Mouse (Mus musculus): ENCODE measurements at regions not wholly inside any gene's neighbourhood (a gene's known extent, or its start where the extent isn't known, plus 50 kb on each side); places are given as distances from the start of the nearest gene placed in this dataset.

GRCm38 (mm10) chr10:43739181-43739580, 161.1 kb downstream of the Cd24a start:
- TF ChIP-seq CTCF (IDR thresholded peaks at IDR 0.05; ENCODE audit: low read depth), result no peak

GRCm38 (mm10) chr10:43739718-43740117, 161.6 kb downstream of the Cd24a start:
- H3K36me3 ChIP-seq (ENCODE audit: control insufficient read depth, insufficient read depth), result no peaks in the 10 kb centered on the region
- no peak for TF ChIP-seq CTCF (IDR thresholded peaks at IDR 0.05; ENCODE audit: low read depth)
- no peaks in the 10 kb centered on the region for H3K9me3 ChIP-seq (ENCODE audit: control insufficient read depth)
- no peak overlapping the region for H3K4me2 ChIP-seq (replicated peaks; ENCODE audit: low read depth)
- H3K9ac ChIP-seq (ENCODE audit: low read depth, low read length), result no peak overlapping the region
- H3K27ac ChIP-seq (ENCODE audit: low read depth, low read length), result no peak overlapping the region
- no peaks in the 10 kb centered on the region for H3K4me1 ChIP-seq (replicated peaks; ENCODE audit: control insufficient read depth, insufficient read depth, low read length)
- WGBS, result 84% methylated on average over 8 of the region's 8 CpGs
- H3K4me3 ChIP-seq (ENCODE audit: low read depth, low read length), result no peak overlapping the region
- ATAC-seq, result no peak
- no peaks in the 10 kb centered on the region for H3K27me3 ChIP-seq (replicated peaks; ENCODE audit: control insufficient read depth, insufficient read depth, low read length)

More at GRCm38 (mm10) chr10:43739181-43739580, 161.1 kb downstream of the Cd24a start:
- 84% methylated on average over 2 of the region's 2 CpGs for WGBS
- H3K4me3 ChIP-seq (ENCODE audit: low read depth, low read length), result no peak overlapping the region
- no peaks in the 10 kb centered on the region for H3K4me1 ChIP-seq (replicated peaks; ENCODE audit: control insufficient read depth, insufficient read depth, low read length)
- H3K9ac ChIP-seq (ENCODE audit: low read depth, low read length), result no peak overlapping the region
- no peak overlapping the region for H3K27ac ChIP-seq (ENCODE audit: low read depth, low read length)
- no peaks in the 10 kb centered on the region for H3K9me3 ChIP-seq (ENCODE audit: control insufficient read depth)
- no peaks in the 10 kb centered on the region for H3K27me3 ChIP-seq (replicated peaks; ENCODE audit: control insufficient read depth, insufficient read depth, low read length)
- no peak overlapping the region for H3K4me2 ChIP-seq (replicated peaks; ENCODE audit: low read depth)
- ATAC-seq, result no peak
- H3K36me3 ChIP-seq (ENCODE audit: control insufficient read depth, insufficient read depth), result no peaks in the 10 kb centered on the region

- no peak overlapping the region for H3K9ac ChIP-seq (ENCODE audit: low read depth, low read length)
- H3K4me1 ChIP-seq (replicated peaks; ENCODE audit: control insufficient read depth, insufficient read depth, low read length), result no peaks in the 10 kb centered on the region
- no peaks in the 10 kb centered on the region for H3K36me3 ChIP-seq (ENCODE audit: control insufficient read depth, insufficient read depth)
- WGBS, result 40% methylated on average over 13 of the region's 13 CpGs
- no peak overlapping the region for H3K4me2 ChIP-seq (replicated peaks; ENCODE audit: low read depth)
- ATAC-seq, result no peak
- no peak overlapping the region for H3K27ac ChIP-seq (ENCODE audit: low read depth, low read length)
- no peak for TF ChIP-seq CTCF (IDR thresholded peaks at IDR 0.05; ENCODE audit: low read depth)
- H3K27me3 ChIP-seq (replicated peaks; ENCODE audit: control insufficient read depth, insufficient read depth, low read length), result no peaks in the 10 kb centered on the region
- no peak overlapping the region for H3K4me3 ChIP-seq (ENCODE audit: low read depth, low read length)
- no peaks in the 10 kb centered on the region for H3K9me3 ChIP-seq (ENCODE audit: control insufficient read depth)
These were observed 161.2 kb downstream of the Qrsl1 start for GRCm38 (mm10) chr10:43740204-43740865.

- no peaks in the 10 kb centered on the region for H3K36me3 ChIP-seq (ENCODE audit: control insufficient read depth, insufficient read depth)
- H3K27me3 ChIP-seq (replicated peaks; ENCODE audit: control insufficient read depth, insufficient read depth, low read length), result no peaks in the 10 kb centered on the region
- no peaks in the 10 kb centered on the region for H3K4me1 ChIP-seq (replicated peaks; ENCODE audit: control insufficient read depth, insufficient read depth, low read length)
- no peak overlapping the region for H3K9ac ChIP-seq (ENCODE audit: low read depth, low read length)
- no peak overlapping the region for H3K4me3 ChIP-seq (ENCODE audit: low read depth, low read length)
- H3K9me3 ChIP-seq (ENCODE audit: control insufficient read depth), result no peaks in the 10 kb centered on the region
- ATAC-seq, result no peak; the same call in 1 of the 2 replicates
- WGBS, result 69% methylated on average over 18 of the region's 18 CpGs
- no peak overlapping the region for H3K4me2 ChIP-seq (replicated peaks; ENCODE audit: low read depth)
- no peak for TF ChIP-seq CTCF (IDR thresholded peaks at IDR 0.05; ENCODE audit: low read depth)
- no peak overlapping the region for H3K27ac ChIP-seq (ENCODE audit: low read depth, low read length)
These were observed 160.0 kb downstream of the Qrsl1 start for GRCm38 (mm10) chr10:43741361-43742084.

- 22% methylated on average over 15 of the region's 15 CpGs for WGBS
- TF ChIP-seq CTCF (IDR thresholded peaks at IDR 0.05; ENCODE audit: low read depth), result no peak
- Histone ChIP-seq H3K4me3 (ENCODE audit: low read depth, low read length) (no peak overlapping the region), H3K27ac (ENCODE audit: low read depth, low read length) (no peak overlapping the region), H3K36me3 (ENCODE audit: control insufficient read depth, insufficient read depth) (no peaks in the 10 kb centered on the region), H3K4me2 (replicated peaks; ENCODE audit: low read depth) (peak overlapping the region; percentile 37; the same call in 1 of the 2 replicates), H3K27me3 (replicated peaks; ENCODE audit: control insufficient read depth, insufficient read depth, low read length) (no peaks in the 10 kb centered on the region), H3K4me1 (replicated peaks; ENCODE audit: control insufficient read depth, insufficient read depth, low read length) (no peaks in the 10 kb centered on the region), H3K9ac (ENCODE audit: low read depth, low read length) (no peak overlapping the region), H3K9me3 (ENCODE audit: control insufficient read depth) (no peaks in the 10 kb centered on the region)
- ATAC-seq, result no peak
These were observed 159.2 kb downstream of the Qrsl1 start for GRCm38 (mm10) chr10:43742085-43743054.
